ENCODE assay signal across 13 mouse cellular contexts in genomic region chr10:119340323-119340722, GRCm38 (mm10).
DNase-seq lines count a peak whose midpoint lies in the region; ATAC-seq and TF ChIP-seq lines count a peak whose summit lies in the region.
"Had no signal": no experiment of that assay in that cellular context is flagged by ENCODE, and none has a peak within 500 bp of the region (broad histone marks: within the 10 kb centered on the region; RNA-seq: fewer than 3 reads in every experiment).

No protein-coding gene starts in this region.

- no peaks in the 10 kb centered on the region for H3K9me3 ChIP-seq in hindbrain, embryonic 11.5 days (ENCODE audit: control insufficient read depth, low read length)
- 0 out of 2 replicates have a peak, but pooled peaks cover under 1% of the 10 kb centered on the region for H3K9me3 ChIP-seq in hindbrain, embryonic 13.5 days
- H3K9me3 ChIP-seq in lung, embryonic 14.5 days (ENCODE audit: low read depth, low read length): no peaks in the 10 kb centered on the region
- H3K9me3 ChIP-seq in limb, embryonic 10.5 days (replicated peaks): no peaks in the 10 kb centered on the region

- no peaks in the 10 kb centered on the region for H3K27me3 ChIP-seq in hindbrain, embryonic 11.5 days (ENCODE audit: control insufficient read depth, insufficient read depth, low read length)
- H3K27me3 ChIP-seq in hindbrain, embryonic 13.5 days: no peaks in the 10 kb centered on the region
- H3K27me3 ChIP-seq in lung, embryonic 14.5 days (ENCODE audit: insufficient read depth, low read length): no peaks in the 10 kb centered on the region
- no peaks in the 10 kb centered on the region for H3K27me3 ChIP-seq in limb, embryonic 10.5 days (ENCODE audit: low read depth, poor library complexity, severe bottlenecking)

- ATAC-seq in hindbrain, embryonic 11.5 days (ENCODE audit: low FRiP score): no peak
- ATAC-seq in hindbrain, embryonic 13.5 days (ENCODE audit: low FRiP score): no peak
- ATAC-seq in lung, embryonic 14.5 days (ENCODE audit: insufficient read depth): no peak
- ATAC-seq: activated CD4-positive, CD25-positive, alpha-beta regulatory T cell, adult 4 months had no signal

- no peak overlapping the region for H3K4me2 ChIP-seq in hindbrain, embryonic 11.5 days (replicated peaks; ENCODE audit: low read depth, low read length)
- H3K4me2 ChIP-seq in hindbrain, embryonic 13.5 days: no peak overlapping the region
- no peak overlapping the region for H3K4me2 ChIP-seq in lung, embryonic 14.5 days

- H3K27ac ChIP-seq in hindbrain, embryonic 11.5 days (ENCODE audit: low read depth, low read length): no peak overlapping the region
- H3K27ac ChIP-seq in hindbrain, embryonic 13.5 days: no peak overlapping the region
- H3K27ac ChIP-seq in lung, embryonic 14.5 days (ENCODE audit: low read depth): no peak overlapping the region
- H3K27ac ChIP-seq in limb, embryonic 10.5 days: no peak overlapping the region

- no peak overlapping the region for H3K9ac ChIP-seq in hindbrain, embryonic 11.5 days (ENCODE audit: low read depth, low read length)
- no peak overlapping the region for H3K9ac ChIP-seq in hindbrain, embryonic 13.5 days
- no peak overlapping the region for H3K9ac ChIP-seq in lung, embryonic 14.5 days

- peak; percentile 49 for TF ChIP-seq CTCF in lung, embryonic 14.5 days (IDR thresholded peaks at IDR 0.05; ENCODE audit: low read depth)
- no peak for TF ChIP-seq CTCF in lung, adult 2 months (IDR thresholded peaks at IDR 0.05; ENCODE audit: insufficient read depth, low read length)
- TF ChIP-seq CTCF in brain, embryonic 14.5 days (IDR thresholded peaks at IDR 0.05; ENCODE audit: borderline replicate concordance, extremely low read depth, insufficient read depth, insufficient read length): peak; percentile 51; the same call in 1 of the 2 replicates

- H3K36me3 ChIP-seq in hindbrain, embryonic 11.5 days (ENCODE audit: control insufficient read depth, insufficient read depth, low read length): no peaks in the 10 kb centered on the region
- no peaks in the 10 kb centered on the region for H3K36me3 ChIP-seq in hindbrain, embryonic 13.5 days
- no peaks in the 10 kb centered on the region for H3K36me3 ChIP-seq in lung, embryonic 14.5 days (ENCODE audit: insufficient read depth)
- no peaks in the 10 kb centered on the region for H3K36me3 ChIP-seq in limb, embryonic 10.5 days

- 65% methylated on average over 8 of the region's 8 CpGs for WGBS in hindbrain, embryonic 11.5 days
- WGBS in hindbrain, embryonic 13.5 days: 67% methylated on average over 8 of the region's 8 CpGs
- 63% methylated on average over 8 of the region's 8 CpGs for WGBS in lung, embryonic 14.5 days
- WGBS in lung, adult 2 months: 70% methylated on average over 8 of the region's 8 CpGs
- WGBS in limb, embryonic 10.5 days: 69% methylated on average over 8 of the region's 8 CpGs

- H3K4me1 ChIP-seq in hindbrain, embryonic 11.5 days (replicated peaks; ENCODE audit: control insufficient read depth, insufficient read depth, low read length): no peaks in the 10 kb centered on the region
- H3K4me1 ChIP-seq in hindbrain, embryonic 13.5 days (replicated peaks): no peaks in the 10 kb centered on the region
- no peaks in the 10 kb centered on the region for H3K4me1 ChIP-seq in lung, embryonic 14.5 days (ENCODE audit: insufficient read depth)
- no peaks in the 10 kb centered on the region for H3K4me1 ChIP-seq in lung, adult 2 months (ENCODE audit: control insufficient read depth, insufficient read depth, low read length)
- H3K4me1 ChIP-seq in limb, embryonic 10.5 days: no peaks in the 10 kb centered on the region

- H3K4me3 ChIP-seq in hindbrain, embryonic 11.5 days (ENCODE audit: low read depth, low read length): no peak overlapping the region
- no peak overlapping the region for H3K4me3 ChIP-seq in hindbrain, embryonic 13.5 days
- H3K4me3 ChIP-seq in lung, embryonic 14.5 days (ENCODE audit: low read depth, low read length): no peak overlapping the region
- H3K4me3 ChIP-seq in lung, adult 2 months (replicated peaks; ENCODE audit: extremely low read depth, low read depth, low read length): no peak overlapping the region
- H3K4me3 ChIP-seq in limb, embryonic 10.5 days: no peak overlapping the region
- H3K4me3 ChIP-seq: myocyte had no signal

- DNase-seq in hindbrain, embryonic 11.5 days (ENCODE audit: low spot score): peak; percentile 14
- DNase-seq in lung, embryonic 14.5 days: peak; percentile 6
- no peak for DNase-seq in lung, adult 2 months
- peak; percentile 65 for DNase-seq in ES-CJ7 (ENCODE audit: low read depth, low spot score)
- DNase-seq in brain, embryonic 14.5 days (ENCODE audit: low read depth): no peak
- DNase-seq in left cerebral cortex, postnatal 4 days: no peak
- DNase-seq in limb, embryonic 10.5 days (ENCODE audit: low spot score): no peak
- DNase-seq: kidney, adult 18-20 months; right cerebral cortex, postnatal 4 days; thymus, postnatal 25 days had no signal

- no peak for TF ChIP-seq POLR2A in lung, adult 2 months (IDR thresholded peaks at IDR 0.05; ENCODE audit: borderline replicate concordance, extremely low read depth, low read depth, low read length)
- no peak for TF ChIP-seq POLR2A in brain, embryonic 14.5 days (IDR thresholded peaks at IDR 0.05; ENCODE audit: borderline replicate concordance, extremely low read depth, insufficient read depth, insufficient read length, poor library complexity, severe bottlenecking)

- intact Hi-C loops in left cerebral cortex, postnatal 4 days (cut with DNase I): no loop called here

Comparison
In these comparisons a context has a peak if more than half of its experiments do, and no peak if none do; other contexts are left out.
1. DNase-seq: peak in hindbrain, embryonic 11.5 days (single experiment), lung, embryonic 14.5 days (single experiment) and ES-CJ7 (single experiment); none in lung, adult 2 months (single experiment), brain, embryonic 14.5 days (single experiment), left cerebral cortex, postnatal 4 days (single experiment) and limb, embryonic 10.5 days (single experiment).